ENCODE assay signal across 8 mouse cellular contexts in genomic region chr10:128247020-128247732, GRCm38 (mm10). TPM values are rescaled to one million over a fixed set of nuclear protein-coding genes. Genes with fewer than 3 reads are reported as not detected.
DNase-seq lines count a peak whose midpoint lies in the region; ATAC-seq lines count a peak whose summit lies in the region.

No protein-coding gene starts in this region.

- no peak for DNase-seq in neural tube, embryonic 11.5 days (ENCODE audit: low spot score)
- no peak for DNase-seq in neural tube, embryonic 10.5 days (ENCODE audit: extremely low spot score, low spot score)
- peak; percentile 53 to 65 for DNase-seq in kidney, postnatal 4 days
- no peak for DNase-seq in testis, postnatal 10 days (ENCODE audit: low spot score)
- no peak for DNase-seq in right cerebral cortex, adult 18-20 months
- DNase-seq in frontal cortex, adult 2 months (ENCODE audit: extremely low spot score in 1 of 2, low spot score in 1 of 2): no peak

- no peaks in the 10 kb centered on the region for H3K4me1 ChIP-seq in neural tube, embryonic 11.5 days (ENCODE audit: control insufficient read depth, insufficient read depth, low read length)
- peaks cover 4 to 5% of the 10 kb centered on the region in 2 experiments; a peak in 3 of 4 replicates for H3K4me1 ChIP-seq in heart, embryonic 14.5 days (ENCODE audit: control insufficient read depth in 2 of 2, insufficient read depth in 2 of 2, low read length in 2 of 2)

- H3K36me3 ChIP-seq in neural tube, embryonic 11.5 days (ENCODE audit: control insufficient read depth, insufficient read depth, low read length): peaks cover 51% of the 10 kb centered on the region
- peaks cover 95% of the 10 kb centered on the region for H3K36me3 ChIP-seq in heart, embryonic 14.5 days (ENCODE audit: control insufficient read depth, insufficient read depth, low read length)

- no peaks in the 10 kb centered on the region for H3K27me3 ChIP-seq in neural tube, embryonic 11.5 days (ENCODE audit: control insufficient read depth, insufficient read depth, low read length)
- H3K27me3 ChIP-seq in heart, embryonic 14.5 days (ENCODE audit: control insufficient read depth, insufficient read depth, low read length): no peaks in the 10 kb centered on the region

- 84% methylated on average over 17 of the region's 17 CpGs for WGBS in neural tube, embryonic 11.5 days
- WGBS in heart, embryonic 14.5 days: 74% methylated on average over 17 of the region's 17 CpGs

- no peaks in the 10 kb centered on the region for H3K9me3 ChIP-seq in neural tube, embryonic 11.5 days (ENCODE audit: control insufficient read depth, low read length)
- no peaks in the 10 kb centered on the region for H3K9me3 ChIP-seq in heart, embryonic 14.5 days (ENCODE audit: control insufficient read depth, low read length)

- H3K9ac ChIP-seq in neural tube, embryonic 11.5 days (ENCODE audit: low read length): no peak overlapping the region
- H3K9ac ChIP-seq in heart, embryonic 14.5 days (ENCODE audit: low read length): no peak overlapping the region; the same call in 1 of the 2 replicates

- no peak overlapping the region for H3K4me3 ChIP-seq in neural tube, embryonic 11.5 days (ENCODE audit: low read depth, low read length)
- H3K4me3 ChIP-seq in heart, embryonic 14.5 days (ENCODE audit: control insufficient read depth in 1 of 2, insufficient read depth in 1 of 2, low read depth in 1 of 2, low read length in 2 of 2): peak overlapping the region; percentile 9 to 21

- H3K27ac ChIP-seq in neural tube, embryonic 11.5 days (ENCODE audit: low read depth, low read length): 0 out of 2 replicates have a peak overlapping the region, but pooled peaks have one; percentile 17
- H3K27ac ChIP-seq in heart, embryonic 14.5 days (replicated peaks in 1 of 2; ENCODE audit: control insufficient read depth in 1 of 2, insufficient read depth in 1 of 2, low read depth in 2 of 2, low read length in 2 of 2): peak overlapping the region; percentile 60 to 77

- no peak overlapping the region for H3K4me2 ChIP-seq in neural tube, embryonic 11.5 days (ENCODE audit: low read depth)
- H3K4me2 ChIP-seq in heart, embryonic 14.5 days (ENCODE audit: low read length): peak overlapping the region; percentile 48

- ATAC-seq in neural tube, embryonic 11.5 days (ENCODE audit: insufficient read depth, low FRiP score, low TSS enrichment): no peak
- ATAC-seq in heart, embryonic 14.5 days (ENCODE audit: insufficient number of reproducible peaks, insufficient read depth, low FRiP score, low read depth): peak; percentile 20; the same call in 1 of the 2 replicates
- ATAC-seq in activated CD4-positive, CD25-positive, alpha-beta regulatory T cell, adult 4 months: no peak

RNA-seq across cellular contexts. Expression of gene Apon, which starts 6.7 kb away (rescaled TPM):
- 0.99 TPM in 1 of 2 replicates, not detected in the other for polyA plus RNA-seq in neural tube, embryonic 11.5 days (2014; fragmentation: Nextera tagmentation; extraction: Ambion mirVana)
- polyA plus RNA-seq in heart, embryonic 14.5 days (2014; fragmentation: Nextera tagmentation; extraction: Ambion mirVana): 0.15 TPM in 1 of 2 replicates, not detected in the other
- not detected in 2 replicates for polyA plus RNA-seq in frontal cortex, adult 2 months (2012; rRNA removed)
- polyA plus RNA-seq in activated CD4-positive, CD25-positive, alpha-beta regulatory T cell, adult 4 months (2017; shearing (Covaris generic)): not detected

RNA-seq across cellular contexts. Expression of gene Timeless, which starts 15.3 kb away (rescaled TPM):
- polyA plus RNA-seq in neural tube, embryonic 11.5 days (2014; fragmentation: Nextera tagmentation; extraction: Ambion mirVana): 58.7 and 61.2 TPM in 2 replicates
- polyA plus RNA-seq in heart, embryonic 14.5 days (2014; fragmentation: Nextera tagmentation; extraction: Ambion mirVana): 23.6 and 25.2 TPM in 2 replicates
- 5.1 and 5.3 TPM in 2 replicates for polyA plus RNA-seq in frontal cortex, adult 2 months (2012; rRNA removed)
- polyA plus RNA-seq in activated CD4-positive, CD25-positive, alpha-beta regulatory T cell, adult 4 months (2017; shearing (Covaris generic)): 10 to 100 TPM; 23.7 to 35.9 TPM

RNA-seq across cellular contexts. Expression of gene Apof, which starts 21.3 kb away (rescaled TPM):
- polyA plus RNA-seq in neural tube, embryonic 11.5 days (2014; fragmentation: Nextera tagmentation; extraction: Ambion mirVana): not detected in 2 replicates
- not detected in 2 replicates for polyA plus RNA-seq in heart, embryonic 14.5 days (2014; fragmentation: Nextera tagmentation; extraction: Ambion mirVana)
- polyA plus RNA-seq in frontal cortex, adult 2 months (2012; rRNA removed): 0.23 and 0.58 TPM in 2 replicates
- not detected for polyA plus RNA-seq in activated CD4-positive, CD25-positive, alpha-beta regulatory T cell, adult 4 months (2017; shearing (Covaris generic))

RNA-seq across cellular contexts. Expression of gene Mip, which starts 21.5 kb away (rescaled TPM):
- not detected in 2 replicates for polyA plus RNA-seq in neural tube, embryonic 11.5 days (2014; fragmentation: Nextera tagmentation; extraction: Ambion mirVana)
- polyA plus RNA-seq in heart, embryonic 14.5 days (2014; fragmentation: Nextera tagmentation; extraction: Ambion mirVana): not detected in 2 replicates
- not detected in 2 replicates for polyA plus RNA-seq in frontal cortex, adult 2 months (2012; rRNA removed)
- not detected for polyA plus RNA-seq in activated CD4-positive, CD25-positive, alpha-beta regulatory T cell, adult 4 months (2017; shearing (Covaris generic))

RNA-seq across cellular contexts. Expression of gene Stat2, which starts 23.2 kb away (rescaled TPM):
- 15.2 and 17.2 TPM in 2 replicates for polyA plus RNA-seq in neural tube, embryonic 11.5 days (2014; fragmentation: Nextera tagmentation; extraction: Ambion mirVana)
- polyA plus RNA-seq in heart, embryonic 14.5 days (2014; fragmentation: Nextera tagmentation; extraction: Ambion mirVana): 10.0 and 10.9 TPM in 2 replicates
- polyA plus RNA-seq in frontal cortex, adult 2 months (2012; rRNA removed): 29.6 and 33.3 TPM in 2 replicates
- 10 to 100 TPM; 45.6 to 66.1 TPM for polyA plus RNA-seq in activated CD4-positive, CD25-positive, alpha-beta regulatory T cell, adult 4 months (2017; shearing (Covaris generic))

Comparison
In these comparisons a context has a peak if more than half of its experiments do, and no peak if none do; other contexts are left out.
1. DNase-seq: peak in kidney, postnatal 4 days (2 of 2); none in neural tube, embryonic 11.5 days (single experiment), neural tube, embryonic 10.5 days (single experiment), testis, postnatal 10 days (single experiment), right cerebral cortex, adult 18-20 months (single experiment) and frontal cortex, adult 2 months (0 of 2).